Mouse (Mus musculus) heart, embryonic 12.5 days (tissue): ENCODE results near the gene Eif2ak2. TPM values are rescaled to one million over a fixed set of nuclear protein-coding genes. Genes with fewer than 3 reads are reported as not detected.

ENCODE experiments used
- ATAC-seq: fragments of 200-750 bp; cut with Nextera tagmentation; 2 replicates; pipeline ENCODE4 v1.8.0; 2017; ENCODE audit warnings: moderate TSS enrichment, moderate library complexity; ENCODE audit not compliant: insufficient number of reproducible peaks, low FRiP score
- H3K27ac ChIP-seq: fragments of 300-500 bp; sonication (generic); 2 replicates; pipeline ENCODE4 v1.5.1; 2016; ENCODE audit warnings: mild to moderate bottlenecking, moderate library complexity; ENCODE audit not compliant: poor library complexity, severe bottlenecking
- H3K27me3 ChIP-seq: fragments of 300-500 bp; sonication (generic); replicated peaks from 2 replicates; pipeline ENCODE4 v1.6.1; 2016; ENCODE audit warnings: mild to moderate bottlenecking, moderate library complexity
- H3K36me3 ChIP-seq: fragments of 300-500 bp; sonication (generic); 2 replicates; pipeline ENCODE4 v1.6.1; 2016; ENCODE audit warnings: mild to moderate bottlenecking, moderate library complexity
- H3K4me1 ChIP-seq: fragments of 300-500 bp; sonication (generic); replicated peaks from 2 replicates; pipeline ENCODE4 v1.6.1; 2016; ENCODE audit warnings: mild to moderate bottlenecking
- H3K4me2 ChIP-seq: fragments of 300-500 bp; sonication (generic); 2 replicates; pipeline ENCODE4 v1.6.1; 2016; ENCODE audit warnings: mild to moderate bottlenecking, moderate library complexity
- H3K4me3 ChIP-seq: fragments of 300-500 bp; sonication (generic); 2 replicates; pipeline ENCODE4 v1.5.1; 2016; ENCODE audit warnings: mild to moderate bottlenecking
- H3K9ac ChIP-seq: fragments of 300-500 bp; sonication (generic); 2 replicates; pipeline ENCODE4 v1.6.1; 2016; ENCODE audit warnings: mild to moderate bottlenecking, moderate library complexity
- H3K9me3 ChIP-seq: fragments of 300-500 bp; sonication (generic); replicated peaks from 2 replicates; pipeline ENCODE4 v1.6.1; 2016; ENCODE audit warnings: mild to moderate bottlenecking, moderate library complexity
- WGBS: fragments of 180-500 bp; shearing (Covaris S2); methylation state at CpG from one replicate; pipeline ENCODE4 v1.1.7; 2016; 5-methylcytosine and 5-hydroxymethylcytosine counted together
- polyA plus RNA-seq: library from polyadenylated mRNA; unstranded; fragments of >200 nt; fragmentation: Nextera tagmentation; extraction: Ambion mirVana; gene quantifications from 2 replicates; pipeline ENCODE4 v1.2.1, GENCODE M21; 2016

The Eif2ak2 gene
- polyA plus RNA-seq, 1 experiment from 2014 or later, result 11.7 TPM

GRCm38 (mm10) chr17:78894991-78895390, 12.6 kb upstream of the Eif2ak2 start:
- H3K27ac ChIP-seq, result no peak overlapping the region
- no peaks in the 10 kb centered on the region for H3K27me3 ChIP-seq
- H3K9me3 ChIP-seq, result no peaks in the 10 kb centered on the region
- no peaks in the 10 kb centered on the region for H3K36me3 ChIP-seq
- ATAC-seq, result no peak
- no peak overlapping the region for H3K9ac ChIP-seq
- H3K4me3 ChIP-seq, result no peak overlapping the region
- 0 out of 2 replicates have a peak, but pooled peaks cover 4% of the 10 kb centered on the region for H3K4me1 ChIP-seq
- peak overlapping the region; percentile 60 for H3K4me2 ChIP-seq
- 72% methylated on average over 7 of the region's 7 CpGs for WGBS

DNA sequence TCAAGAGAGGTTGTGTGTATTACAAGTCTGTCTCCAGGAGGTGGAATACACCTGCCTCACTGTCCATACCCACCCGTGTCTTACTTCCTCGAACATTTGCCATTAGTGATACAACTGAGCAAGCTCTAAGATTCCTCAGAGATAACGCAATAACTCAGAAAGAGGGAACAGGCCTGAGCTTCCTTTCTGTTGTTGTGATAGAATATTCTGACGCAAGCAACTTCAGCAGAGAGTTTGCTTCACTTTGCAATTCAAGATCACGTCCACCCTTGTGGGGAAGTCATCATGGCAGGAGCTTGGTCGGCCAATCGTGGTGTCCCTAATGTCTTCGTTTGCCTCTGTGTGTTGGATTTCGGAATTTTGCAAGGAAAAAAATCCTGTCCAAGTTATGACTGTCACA, 8.6 kb upstream of the Eif2ak2 start:
- Histone ChIP-seq H3K27me3 (no peaks in the 10 kb centered on the region), H3K27ac (no peak overlapping the region), H3K9me3 (no peaks in the 10 kb centered on the region), H3K4me2 (no peak overlapping the region), H3K4me1 (0 out of 2 replicates have a peak, but pooled peaks cover 4% of the 10 kb centered on the region), H3K4me3 (no peak overlapping the region), H3K36me3 (no peaks in the 10 kb centered on the region), H3K9ac (no peak overlapping the region)
- ATAC-seq, result no peak
- WGBS, result 74% methylated on average over 9 of the region's 9 CpGs

DNA sequence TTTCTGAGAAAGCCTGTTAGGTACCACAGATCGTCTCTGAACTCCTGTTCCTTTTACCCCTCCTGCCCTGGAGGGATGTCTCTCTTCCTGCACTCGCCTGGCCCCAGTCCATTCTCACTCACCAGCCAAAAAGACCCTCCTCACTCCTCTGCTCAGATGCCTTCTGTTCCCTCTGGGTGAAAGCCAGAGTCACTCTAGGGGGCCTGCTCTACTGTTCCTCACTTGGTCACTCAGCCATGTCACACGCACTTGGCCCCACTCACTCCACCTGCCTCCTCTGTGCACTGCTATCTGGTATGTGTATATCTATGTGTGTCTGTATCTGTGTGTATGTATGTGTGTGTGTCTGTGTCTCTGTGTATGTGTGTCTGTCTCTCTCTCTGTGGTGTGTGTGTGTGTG, 6.8 kb upstream of the Eif2ak2 start:
- ATAC-seq, result no peak
- WGBS, result 52% methylated on average over 3 of the region's 3 CpGs
- no peaks in the 10 kb centered on the region for H3K4me1 ChIP-seq
- H3K36me3 ChIP-seq, result no peaks in the 10 kb centered on the region
- H3K9me3 ChIP-seq, result no peaks in the 10 kb centered on the region
- no peaks in the 10 kb centered on the region for H3K27me3 ChIP-seq
- no peak overlapping the region for H3K4me3 ChIP-seq
- no peak overlapping the region for H3K9ac ChIP-seq
- no peak overlapping the region for H3K27ac ChIP-seq
- H3K4me2 ChIP-seq, result no peak overlapping the region

DNA sequence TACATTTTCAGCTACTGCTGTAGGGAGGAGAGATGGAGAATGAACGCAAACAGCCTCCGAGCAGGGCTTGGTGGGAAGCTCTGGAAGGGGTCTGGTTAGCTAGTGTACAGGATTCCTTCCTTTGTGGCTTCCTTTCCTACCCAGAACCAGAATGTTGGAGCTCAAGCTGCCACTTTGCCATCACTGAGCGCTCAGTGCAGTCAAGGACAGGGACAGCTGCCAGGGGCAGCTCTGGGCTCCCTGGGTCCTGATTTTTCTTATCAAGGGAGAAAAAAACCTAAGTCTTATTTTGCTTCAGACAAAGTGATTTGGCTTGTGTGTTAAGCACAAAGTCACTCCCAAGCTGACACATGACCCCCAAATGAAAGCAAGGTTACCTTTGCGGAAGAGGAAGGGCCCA, 6.2 kb upstream of the Eif2ak2 start:
- Histone ChIP-seq H3K9me3 (no peaks in the 10 kb centered on the region), H3K4me3 (no peak overlapping the region), H3K27ac (no peak overlapping the region), H3K9ac (no peak overlapping the region), H3K36me3 (no peaks in the 10 kb centered on the region), H3K27me3 (no peaks in the 10 kb centered on the region), H3K4me2 (no peak overlapping the region), H3K4me1 (no peaks in the 10 kb centered on the region)
- WGBS, result 81% methylated on average over 4 of the region's 4 CpGs
- ATAC-seq, result no peak

DNA sequence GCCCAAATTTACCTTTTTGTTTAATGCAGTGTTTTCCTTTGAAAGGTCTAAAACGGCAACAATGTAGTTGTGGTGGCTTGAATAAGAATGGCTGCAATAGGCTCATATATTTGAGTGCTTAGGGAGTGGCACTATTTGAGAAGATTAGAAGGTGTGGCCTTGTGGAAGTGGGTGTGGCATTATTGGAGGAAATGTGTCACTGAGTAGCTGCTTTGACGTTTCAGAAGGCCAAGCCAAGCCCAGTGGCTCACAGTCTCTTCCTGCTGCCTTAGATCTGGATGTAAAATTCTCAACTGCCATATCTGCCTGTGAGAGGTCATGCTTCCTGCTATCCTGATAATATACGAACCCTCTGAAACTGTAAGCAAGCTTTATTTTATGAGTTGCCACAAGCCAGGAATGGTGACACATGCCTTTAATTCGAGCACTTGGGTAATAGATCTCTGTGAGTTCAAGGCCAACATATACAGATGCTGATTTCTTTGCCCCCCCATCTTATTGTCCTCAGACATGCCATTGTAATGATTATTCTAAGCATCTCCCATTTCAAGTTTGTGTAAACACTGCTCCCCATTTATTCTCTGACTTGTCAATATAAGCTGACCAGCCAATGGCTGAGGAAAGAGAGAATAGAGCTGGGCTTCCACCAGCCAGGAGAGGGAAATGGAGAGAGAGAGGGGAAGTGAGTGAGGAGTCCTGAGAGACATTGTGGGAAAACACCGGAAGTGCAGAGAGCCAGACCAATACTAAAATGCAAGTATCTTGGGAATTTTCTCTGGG, 3.1 kb upstream of the Eif2ak2 start:
- H3K27ac ChIP-seq, result no peak overlapping the region
- no peak for ATAC-seq
- H3K4me3 ChIP-seq, result no peak overlapping the region
- no peak overlapping the region for H3K4me2 ChIP-seq
- WGBS, result 77% methylated on average over 5 of the region's 5 CpGs
- no peaks in the 10 kb centered on the region for H3K36me3 ChIP-seq
- H3K9me3 ChIP-seq, result no peaks in the 10 kb centered on the region
- H3K9ac ChIP-seq, result no peak overlapping the region
- H3K4me1 ChIP-seq, result peaks cover 14% of the 10 kb centered on the region
- H3K27me3 ChIP-seq, result no peaks in the 10 kb centered on the region

- 89% methylated on average over 4 of the region's 4 CpGs for WGBS
- H3K4me1 ChIP-seq, result peaks cover 14% of the 10 kb centered on the region
- H3K9me3 ChIP-seq, result no peaks in the 10 kb centered on the region
- no peak overlapping the region for H3K4me3 ChIP-seq
- ATAC-seq, result no peak
- H3K4me2 ChIP-seq, result no peak overlapping the region
- H3K27ac ChIP-seq, result no peak overlapping the region
- H3K27me3 ChIP-seq, result no peaks in the 10 kb centered on the region
- H3K36me3 ChIP-seq, result peaks cover 6% of the 10 kb centered on the region
- 0 out of 2 replicates have a peak overlapping the region, but pooled peaks have one; percentile 82 for H3K9ac ChIP-seq
Observed at GRCm38 (mm10) chr17:78883291-78883690, 918 bp upstream of the Eif2ak2 start.

DNA sequence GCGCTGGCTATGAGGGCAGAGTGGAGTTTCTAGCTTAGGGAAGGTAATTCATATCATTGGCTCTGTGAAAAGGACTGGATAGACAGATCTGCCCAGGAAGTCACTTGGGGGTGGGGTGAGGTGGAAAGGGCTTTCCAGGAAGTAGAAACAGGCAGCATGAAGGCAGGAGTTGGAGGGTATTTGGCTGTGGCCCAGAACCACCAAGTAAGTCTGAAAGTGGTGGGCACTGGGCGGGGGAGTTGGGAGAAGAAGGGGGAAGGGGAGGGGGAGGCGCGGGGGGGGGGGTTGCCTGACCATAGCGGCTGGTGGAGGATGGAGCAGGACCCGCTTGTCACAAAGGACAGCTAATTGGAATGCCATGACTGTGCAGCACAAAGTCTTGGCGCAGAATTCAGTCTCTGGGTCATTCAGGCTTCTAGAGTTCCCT, 482 bp downstream of the Eif2ak2 start:
- ATAC-seq, result peak; percentile 56; the same call in 1 of the 2 replicates
- Histone ChIP-seq H3K9me3 (no peaks in the 10 kb centered on the region), H3K27me3 (no peaks in the 10 kb centered on the region), H3K4me1 (peaks cover 14% of the 10 kb centered on the region), H3K27ac (peak overlapping the region; percentile 85), H3K36me3 (peaks cover 15% of the 10 kb centered on the region), H3K9ac (peak overlapping the region; percentile 82), H3K4me3 (peak overlapping the region; percentile 69), H3K4me2 (peak overlapping the region; percentile 79)
- WGBS, result 13% methylated on average over 6 of the region's 7 CpGs

DNA sequence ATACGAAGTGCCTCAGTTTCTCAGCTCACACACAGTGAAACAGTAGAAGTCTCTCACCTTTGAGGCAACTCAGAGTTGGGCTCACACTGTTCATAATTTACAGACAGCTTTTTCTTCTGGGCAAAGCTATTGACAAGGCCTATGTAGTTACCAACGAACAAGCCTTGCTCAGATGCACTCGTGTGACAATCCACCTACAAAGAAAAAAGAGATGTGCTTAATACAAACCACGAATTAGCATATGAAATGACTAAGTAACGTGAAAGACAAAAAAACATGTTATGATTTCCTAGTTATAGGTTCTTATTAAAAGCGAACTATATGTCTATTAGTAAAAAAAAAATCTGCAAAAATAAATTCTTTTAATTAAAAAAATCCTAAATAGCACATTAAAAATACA, 8.5 kb downstream of the Eif2ak2 start:
- H3K9ac ChIP-seq, result no peak overlapping the region
- no peak overlapping the region for H3K27ac ChIP-seq
- no peak overlapping the region for H3K4me2 ChIP-seq
- H3K9me3 ChIP-seq, result no peaks in the 10 kb centered on the region
- no peak for ATAC-seq
- WGBS, result 87% methylated on average over 6 of the region's 6 CpGs
- H3K4me1 ChIP-seq, result no peaks in the 10 kb centered on the region
- peaks cover 64% of the 10 kb centered on the region for H3K36me3 ChIP-seq
- H3K27me3 ChIP-seq, result no peaks in the 10 kb centered on the region
- no peak overlapping the region for H3K4me3 ChIP-seq

DNA sequence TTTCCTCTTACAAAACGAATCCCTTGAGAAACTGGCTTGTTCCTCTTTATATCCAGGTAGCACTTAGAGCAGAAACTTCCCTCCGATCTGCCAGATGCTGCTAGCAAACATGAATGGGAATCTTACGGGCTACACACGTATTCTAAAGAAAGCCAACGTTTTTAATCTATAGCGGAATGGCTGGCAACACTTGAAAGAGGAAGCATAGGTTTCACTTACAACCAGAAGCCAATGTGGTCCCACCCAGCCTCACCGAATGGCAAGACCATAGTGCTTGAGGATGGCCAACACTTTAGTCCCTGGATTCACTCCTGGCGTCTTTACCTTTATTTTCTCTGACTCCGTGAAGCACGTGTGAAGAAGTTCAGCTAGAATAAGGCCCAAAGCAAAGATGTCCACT, 26.1 kb downstream of the Eif2ak2 start:
- H3K9me3 ChIP-seq, result no peaks in the 10 kb centered on the region
- H3K36me3 ChIP-seq, result peaks cover 75% of the 10 kb centered on the region
- H3K4me2 ChIP-seq, result no peak overlapping the region
- no peak overlapping the region for H3K9ac ChIP-seq
- 83% methylated on average over 10 of the region's 10 CpGs for WGBS
- no peak overlapping the region for H3K27ac ChIP-seq
- ATAC-seq, result no peak
- no peaks in the 10 kb centered on the region for H3K4me1 ChIP-seq
- H3K4me3 ChIP-seq, result no peak overlapping the region
- H3K27me3 ChIP-seq, result no peaks in the 10 kb centered on the region

- Histone ChIP-seq H3K27ac (no peak overlapping the region), H3K4me3 (no peak overlapping the region), H3K9me3 (no peaks in the 10 kb centered on the region), H3K4me1 (no peaks in the 10 kb centered on the region), H3K36me3 (peaks cover 78% of the 10 kb centered on the region), H3K9ac (no peak overlapping the region), H3K27me3 (no peaks in the 10 kb centered on the region), H3K4me2 (no peak overlapping the region)
- 89% methylated on average over 7 of the region's 7 CpGs for WGBS
- no peak for ATAC-seq
Observed at GRCm38 (mm10) chr17:78842271-78842928, 40.0 kb downstream of the Eif2ak2 start.

- H3K27ac ChIP-seq, result peak overlapping the region; percentile 84
- no peaks in the 10 kb centered on the region for H3K27me3 ChIP-seq
- no peaks in the 10 kb centered on the region for H3K9me3 ChIP-seq
- peak overlapping the region; percentile 67 for H3K9ac ChIP-seq
- H3K4me3 ChIP-seq, result peak overlapping the region; percentile 91
- WGBS, result 39% methylated on average over 2 of the region's 2 CpGs
- H3K36me3 ChIP-seq, result peaks cover 28% of the 10 kb centered on the region
- ATAC-seq, result no peak
- 0 out of 2 replicates have a peak, but pooled peaks cover 5% of the 10 kb centered on the region for H3K4me1 ChIP-seq
- peak overlapping the region; percentile 90 for H3K4me2 ChIP-seq
Observed at GRCm38 (mm10) chr17:78836056-78836455, 46.3 kb downstream of the Eif2ak2 start.
